Mouse (Mus musculus): ENCODE measurements around the gene Cenpu.

Cenpu gene

GRCm38 (mm10) chr8:46551615-46552440 is at the start of gene Cenpu:
TSS of gene Cenpu (plus strand) at chr8:46552028.
- DNase-seq (ENCODE audit: low spot score in 2 of 2) = peak; percentile 100

GRCm38 (mm10) chr8:46502333-46503071 is 49.3 kb upstream of the Cenpu start:
- no peak for DNase-seq (ENCODE audit: low spot score in 2 of 2)

DNA sequence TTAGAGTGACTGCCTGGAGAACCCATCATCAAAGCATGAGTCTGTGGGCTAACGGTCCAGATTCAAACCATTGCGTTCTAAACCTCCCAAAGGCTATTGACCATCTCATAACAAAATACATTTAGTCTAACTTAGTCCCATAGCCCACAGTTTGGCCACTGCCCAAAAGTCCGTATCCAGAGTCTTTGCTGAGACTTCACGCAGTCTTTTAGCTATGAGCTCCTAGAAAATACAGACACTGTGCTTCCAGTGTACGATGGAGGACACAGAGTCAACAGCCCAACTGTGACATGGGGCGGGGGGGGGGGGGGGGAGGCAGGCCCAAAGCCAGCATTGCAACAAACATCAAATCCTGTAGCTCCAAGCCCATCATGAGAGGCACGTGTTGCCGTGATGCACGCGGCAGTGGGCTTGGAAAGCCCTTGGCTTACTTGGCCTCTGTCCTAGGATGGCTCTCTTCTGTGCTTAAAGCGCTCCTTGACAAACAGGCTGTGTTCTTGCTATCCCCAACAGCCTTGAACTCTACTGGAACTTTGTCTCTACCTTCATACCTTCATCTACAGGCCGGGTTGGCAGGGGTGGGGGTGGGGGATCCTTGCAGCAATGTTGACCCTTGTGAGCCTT is 48.6 kb upstream of the Cenpu start:
- no peak for DNase-seq (ENCODE audit: low spot score in 2 of 2)

- no peak for DNase-seq (ENCODE audit: low spot score in 2 of 2)
Measured at GRCm38 (mm10) chr8:46504196-46504595, 47.6 kb upstream of the Cenpu start.

GRCm38 (mm10) chr8:46508488-46509395 is 43.1 kb upstream of the Cenpu start:
- no peak for DNase-seq (ENCODE audit: low spot score in 2 of 2)

DNA sequence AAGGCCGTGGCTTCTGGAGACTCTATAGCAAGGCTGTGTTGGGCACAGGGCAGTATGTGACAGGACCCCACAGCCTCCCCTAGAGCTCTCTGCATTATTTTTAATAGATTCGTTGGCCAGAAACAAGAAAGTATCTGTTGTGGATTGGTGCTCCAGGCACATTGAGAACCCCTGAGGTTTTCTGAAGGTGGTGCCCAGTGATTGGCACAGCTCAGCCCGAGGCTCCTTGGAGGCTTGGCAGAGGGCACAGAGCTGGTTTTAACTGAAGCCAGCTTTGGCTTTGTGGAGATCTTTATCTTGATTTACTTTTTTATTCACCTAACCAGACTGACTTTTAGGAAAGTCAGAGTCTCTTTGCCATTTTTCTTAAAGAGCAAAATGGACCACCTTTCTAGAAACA is 42.4 kb upstream of the Cenpu start:
- DNase-seq (ENCODE audit: low spot score in 2 of 2) = no peak

- DNase-seq (ENCODE audit: low spot score in 2 of 2) = no peak
Measured at GRCm38 (mm10) chr8:46511336-46511735, 40.5 kb upstream of the Cenpu start.

DNA sequence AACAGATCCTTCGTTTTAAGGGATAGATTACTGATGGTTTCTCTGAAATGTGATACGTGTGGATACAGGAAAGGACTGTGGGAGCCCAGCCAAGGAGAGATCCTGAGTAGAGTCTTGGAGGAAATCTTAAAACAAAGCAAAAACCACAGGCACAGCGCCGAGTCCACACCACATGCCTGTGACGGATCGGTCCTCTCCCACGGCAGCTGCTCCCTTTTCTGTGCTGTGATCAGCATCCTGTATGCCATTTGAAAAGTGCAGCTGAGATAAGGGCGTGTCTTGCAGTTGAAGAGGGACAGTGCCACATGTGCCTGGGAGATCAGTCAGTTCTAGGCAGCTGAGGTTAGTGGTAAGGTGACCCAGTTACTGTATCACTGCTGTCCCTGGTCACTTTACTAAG is 39.3 kb upstream of the Cenpu start:
- no peak for DNase-seq (ENCODE audit: low spot score in 2 of 2)

DNA sequence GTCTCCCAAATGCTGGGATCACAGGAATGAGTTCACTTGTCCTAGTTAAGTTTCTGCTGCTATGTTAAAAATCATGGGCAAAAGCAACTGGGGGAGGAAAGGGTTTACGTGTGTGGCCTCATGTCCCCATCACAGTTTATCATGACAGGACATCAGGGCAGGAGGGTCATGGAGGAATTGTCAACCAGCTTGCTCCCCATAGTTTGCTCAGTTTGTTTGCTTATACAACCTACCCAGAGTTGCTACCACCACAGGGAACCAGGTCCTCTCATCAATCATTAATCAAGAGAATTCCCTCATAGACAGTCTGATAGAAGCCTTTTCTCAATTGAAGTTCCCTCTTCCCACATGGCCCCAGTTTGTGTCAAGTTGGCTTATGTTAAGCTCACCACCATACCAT is 37.8 kb upstream of the Cenpu start:
- DNase-seq (ENCODE audit: low spot score in 2 of 2) = no peak

- DNase-seq (ENCODE audit: low spot score in 2 of 2) = no peak
Measured at GRCm38 (mm10) chr8:46520667-46521066, 31.2 kb upstream of the Cenpu start.

- DNase-seq (ENCODE audit: low spot score in 2 of 2) = no peak
Measured at GRCm38 (mm10) chr8:46526098-46526497, 25.7 kb upstream of the Cenpu start.

- DNase-seq (ENCODE audit: low spot score in 2 of 2) = no peak
Measured at GRCm38 (mm10) chr8:46526821-46527220, 25.0 kb upstream of the Cenpu start.

- no peak for DNase-seq (ENCODE audit: low spot score in 2 of 2)
Measured at GRCm38 (mm10) chr8:46529508-46529907, 22.3 kb upstream of the Cenpu start.

DNA sequence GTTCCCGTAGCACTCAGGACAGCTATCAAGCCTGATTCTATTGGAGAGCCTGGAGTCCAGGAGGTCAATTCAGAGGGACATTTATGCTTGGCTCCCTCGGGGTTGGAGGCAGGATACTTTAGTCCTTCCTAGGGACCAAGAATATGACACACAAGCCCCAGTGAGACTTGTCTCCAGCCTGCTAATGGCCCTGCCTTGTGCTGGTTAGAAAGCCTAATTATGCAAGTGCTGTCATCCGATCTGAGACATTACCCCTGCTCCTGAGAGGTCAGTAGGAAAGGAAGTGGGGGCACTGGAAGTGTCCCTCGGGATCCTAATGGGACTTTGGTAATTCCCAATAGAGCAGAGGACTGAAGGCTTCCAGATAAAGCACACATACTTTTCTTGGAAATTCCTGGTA is 21.3 kb upstream of the Cenpu start:
- no peak for DNase-seq (ENCODE audit: low spot score in 2 of 2)

DNA sequence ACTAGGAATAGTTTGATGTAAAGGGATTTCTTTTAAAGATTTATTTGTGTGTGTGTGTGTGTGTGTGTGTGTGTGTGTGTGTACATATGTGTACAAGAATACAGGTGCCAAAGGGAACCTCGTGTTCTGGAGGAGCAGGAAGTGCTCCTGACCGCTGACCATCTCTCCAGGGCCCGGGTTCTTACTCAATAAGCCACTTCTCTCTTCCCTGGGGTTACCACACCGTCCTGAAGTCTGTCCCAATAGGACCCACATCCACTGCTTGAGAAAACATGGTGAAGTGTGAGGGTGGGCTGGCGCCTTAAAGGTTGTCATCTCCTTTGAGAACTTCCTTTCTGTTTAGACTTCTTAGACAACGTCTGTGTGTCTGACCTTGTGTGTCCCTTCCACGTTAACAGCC is 17.9 kb upstream of the Cenpu start:
- DNase-seq (ENCODE audit: low spot score in 2 of 2) = no peak

GRCm38 (mm10) chr8:46539701-46540100 is 12.1 kb upstream of the Cenpu start:
- peak in 1 of 2 experiments; percentile 14 for DNase-seq (ENCODE audit: low spot score in 2 of 2)

- DNase-seq (ENCODE audit: low spot score in 2 of 2) = no peak
Measured at GRCm38 (mm10) chr8:46543191-46543590, 8.6 kb upstream of the Cenpu start.

DNA sequence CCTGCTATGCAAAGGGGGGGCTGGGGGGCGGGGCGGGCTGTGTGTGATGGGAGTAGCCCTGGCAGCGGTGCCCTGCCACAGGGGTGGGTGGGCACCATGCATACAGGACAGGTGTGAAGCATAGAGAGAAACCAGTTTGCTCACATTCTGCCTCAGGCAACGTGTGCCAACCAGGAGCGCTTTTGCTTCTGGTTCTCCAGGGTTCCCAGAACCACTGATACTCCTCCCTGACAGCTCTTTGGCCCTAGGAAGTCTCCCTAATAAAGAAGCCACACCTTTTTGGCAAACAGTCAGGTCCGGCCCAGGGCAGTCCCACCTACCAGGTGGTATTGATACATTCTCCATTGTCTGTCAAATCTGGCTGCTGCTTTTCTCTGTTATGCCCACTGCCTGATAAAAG is 8.2 kb upstream of the Cenpu start:
- DNase-seq (ENCODE audit: low spot score in 2 of 2) = no peak

GRCm38 (mm10) chr8:46545854-46546253 is 6.0 kb upstream of the Cenpu start:
- no peak for DNase-seq (ENCODE audit: low spot score in 2 of 2)

DNA sequence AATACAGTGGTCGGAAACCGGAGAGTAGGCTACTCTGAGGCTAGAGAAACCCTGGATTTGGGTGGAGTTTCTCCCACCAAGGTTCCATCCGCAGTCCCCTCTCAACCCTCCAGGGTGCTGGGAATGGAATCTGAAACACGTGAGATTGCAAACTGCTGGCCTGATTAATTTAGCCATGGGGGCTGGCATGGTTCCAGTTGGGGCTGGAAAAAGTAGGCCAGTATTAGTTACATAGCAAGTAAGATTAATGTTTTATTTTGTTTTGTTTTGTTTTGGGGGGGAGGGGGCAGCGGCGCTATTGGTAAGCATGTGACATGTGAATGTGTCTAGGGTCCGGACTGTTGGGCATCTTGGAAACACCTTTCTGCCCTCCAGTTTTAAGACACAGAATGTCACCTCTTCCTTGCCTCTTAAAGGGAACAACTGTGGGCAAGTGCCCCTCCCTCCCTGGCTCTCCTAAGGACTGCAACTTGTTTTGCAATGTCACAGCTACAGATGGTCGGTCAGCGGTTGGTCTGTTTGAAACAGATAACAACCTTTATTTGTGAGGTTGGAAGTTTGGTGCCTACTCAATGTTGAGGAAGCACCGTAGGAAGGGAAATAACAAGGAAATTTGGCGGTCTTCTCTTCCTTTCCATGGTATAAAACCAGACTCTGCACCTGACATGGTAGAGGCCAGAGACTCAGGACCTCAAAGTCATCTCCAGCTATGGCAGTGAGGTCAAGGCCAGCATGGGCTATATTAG is 5.2 kb upstream of the Cenpu start:
- no peak for DNase-seq (ENCODE audit: low spot score in 2 of 2)

GRCm38 (mm10) chr8:46547245-46547644 is 4.6 kb upstream of the Cenpu start:
- DNase-seq (ENCODE audit: low spot score in 2 of 2) = peak in 1 of 2 experiments; percentile 24
